Mouse (Mus musculus): ENCODE data around the gene Bach2.

Gene Bach2

GRCm38 (mm10) chr4:32389107-32389800 lies 150.7 kb downstream of the Bach2 start:
- no peak for DNase-seq (ENCODE audit: low spot score)

DNA sequence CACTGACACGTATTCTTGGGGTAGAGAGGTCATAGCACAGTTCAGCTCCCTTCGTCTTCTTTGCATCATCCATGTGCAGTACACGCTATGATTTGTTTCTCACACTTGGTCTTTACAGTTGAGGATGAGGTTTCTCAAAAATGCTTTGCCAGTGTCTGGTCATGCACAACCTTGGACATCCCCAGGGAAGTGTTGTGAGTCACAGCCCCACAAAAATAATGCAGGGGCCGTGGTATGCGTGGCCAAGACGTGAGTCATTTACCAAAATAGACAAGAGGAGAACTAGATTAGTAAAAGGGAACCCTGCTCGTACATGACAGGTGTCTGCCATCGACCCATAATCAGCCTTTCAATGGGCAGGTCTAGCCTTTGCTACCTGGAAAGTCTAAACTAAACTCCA lies 152.7 kb downstream of the Bach2 start:
- DNase-seq (ENCODE audit: low spot score) = no peak

- peak; percentile 41 for DNase-seq (ENCODE audit: low spot score)
These were observed 154.6 kb downstream of the Bach2 start for GRCm38 (mm10) chr4:32393226-32393625.

DNA sequence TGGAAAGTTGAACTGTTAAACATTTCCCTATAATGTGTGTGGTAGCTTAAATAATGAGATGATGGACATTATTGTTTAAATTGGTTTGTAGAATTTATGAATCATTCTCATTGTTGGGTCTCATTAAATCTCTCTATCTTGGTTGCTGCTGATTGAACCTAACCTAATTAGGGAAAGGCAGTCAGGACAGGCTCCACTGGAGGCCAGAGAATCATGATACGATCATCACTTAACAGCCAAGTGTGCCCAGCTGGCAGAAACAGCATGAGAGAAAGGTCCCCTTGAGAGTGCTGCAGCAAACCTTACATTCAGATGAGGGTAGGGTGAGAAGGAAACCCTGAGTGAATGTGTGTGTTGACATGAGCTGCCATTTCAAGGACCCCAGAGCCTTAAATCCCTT lies 155.3 kb downstream of the Bach2 start:
- DNase-seq (ENCODE audit: low spot score) = no peak

DNA sequence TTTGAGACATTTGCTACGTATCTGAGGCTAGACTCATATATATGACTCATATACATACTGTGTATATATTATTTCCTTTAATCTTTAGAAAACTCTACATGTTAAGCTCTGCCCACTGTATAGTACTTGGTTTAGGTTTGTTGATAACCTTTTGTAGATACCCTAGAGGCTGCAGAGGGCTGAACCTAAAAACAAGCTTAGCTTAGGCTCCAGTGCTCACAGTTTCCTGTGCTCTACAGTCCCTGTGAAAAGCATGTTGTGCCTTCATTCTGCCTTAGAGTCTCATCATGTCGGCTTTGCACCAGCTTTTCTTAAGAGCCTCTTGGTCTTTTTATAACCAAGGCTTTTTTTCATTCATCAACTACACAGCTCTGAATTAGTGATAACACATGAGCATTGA lies 156.2 kb downstream of the Bach2 start:
- DNase-seq (ENCODE audit: low spot score) = peak; percentile 32

GRCm38 (mm10) chr4:32401459-32401858 lies 162.9 kb downstream of the Bach2 start:
- no peak for DNase-seq (ENCODE audit: low spot score)

DNA sequence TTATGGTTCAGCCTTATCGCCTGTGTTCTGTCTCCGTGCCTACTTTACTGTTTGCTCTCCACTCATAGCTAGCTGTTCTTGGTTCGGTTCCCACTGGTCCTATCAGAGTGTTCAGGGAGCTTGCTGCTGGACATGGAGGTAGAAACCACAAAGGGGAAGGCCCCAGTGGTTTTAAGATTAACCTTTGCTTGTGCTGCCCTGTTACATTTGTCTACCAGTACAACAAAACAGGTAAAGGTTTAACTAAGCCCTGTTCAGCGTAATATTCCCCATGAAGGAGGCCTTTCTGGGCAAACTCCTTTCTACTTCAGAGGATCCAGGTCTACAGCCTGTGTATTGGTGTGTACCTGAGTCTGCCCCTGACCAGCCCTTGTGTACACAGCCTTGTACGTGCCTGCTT lies 164.9 kb downstream of the Bach2 start:
- DNase-seq (ENCODE audit: low spot score) = no peak

- no peak for DNase-seq (ENCODE audit: low spot score)
These were observed 166.7 kb downstream of the Bach2 start for GRCm38 (mm10) chr4:32405149-32405882.

- no peak for DNase-seq (ENCODE audit: low spot score)
These were observed 167.4 kb downstream of the Bach2 start for GRCm38 (mm10) chr4:32405985-32406384.

DNA sequence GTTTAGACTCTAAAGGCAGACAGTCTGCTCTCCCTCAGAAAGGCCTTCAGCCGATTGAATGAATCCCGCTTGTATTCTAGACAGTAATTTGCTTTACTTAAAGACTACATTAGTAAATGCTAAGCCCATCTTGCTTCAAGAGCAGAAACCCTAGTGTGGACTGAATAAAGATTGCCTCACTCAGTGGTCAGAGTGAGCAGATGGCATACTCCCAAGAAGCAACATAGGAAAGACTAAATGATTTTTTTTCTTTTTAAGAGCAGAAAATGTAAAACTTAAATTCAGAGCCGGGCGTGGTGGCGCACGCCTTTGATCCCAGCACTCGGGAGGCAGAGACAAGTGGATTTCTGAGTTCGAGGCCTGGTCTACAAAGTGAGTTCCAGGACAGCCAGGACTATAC lies 169.9 kb downstream of the Bach2 start:
- DNase-seq (ENCODE audit: low spot score) = no peak

GRCm38 (mm10) chr4:32409116-32409880 lies 170.7 kb downstream of the Bach2 start:
- no peak for DNase-seq (ENCODE audit: low spot score)

DNA sequence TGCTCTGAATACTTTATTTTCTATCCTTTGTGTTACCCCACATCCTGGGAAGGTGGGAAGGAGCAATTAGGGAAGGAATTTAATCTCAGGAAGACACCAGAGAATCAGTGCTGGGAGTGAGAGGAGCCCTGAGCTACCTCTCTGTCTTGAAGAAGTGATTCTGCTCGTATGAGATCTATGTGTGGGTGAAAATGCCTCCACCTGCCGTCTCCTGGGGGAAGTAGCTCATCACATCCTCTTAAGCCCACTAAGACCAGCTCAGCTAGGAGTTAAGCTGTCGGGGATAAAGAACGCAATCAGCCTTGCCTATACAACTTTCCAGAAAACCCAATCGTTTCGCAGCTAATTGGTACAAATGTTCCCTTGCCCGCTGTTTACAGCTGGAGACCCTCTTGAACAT lies 174.5 kb downstream of the Bach2 start:
- DNase-seq (ENCODE audit: low spot score) = peak; percentile 59

GRCm38 (mm10) chr4:32413505-32413904 lies 174.9 kb downstream of the Bach2 start:
- no peak for DNase-seq (ENCODE audit: low spot score)

GRCm38 (mm10) chr4:32414959-32415358 lies 176.4 kb downstream of the Bach2 start:
- DNase-seq (ENCODE audit: low spot score) = no peak

GRCm38 (mm10) chr4:32417939-32418338 lies 179.3 kb downstream of the Bach2 start:
- no peak for DNase-seq (ENCODE audit: low spot score)

GRCm38 (mm10) chr4:32421570-32421969 lies 183.0 kb downstream of the Bach2 start:
- DNase-seq (ENCODE audit: low spot score) = no peak

DNA sequence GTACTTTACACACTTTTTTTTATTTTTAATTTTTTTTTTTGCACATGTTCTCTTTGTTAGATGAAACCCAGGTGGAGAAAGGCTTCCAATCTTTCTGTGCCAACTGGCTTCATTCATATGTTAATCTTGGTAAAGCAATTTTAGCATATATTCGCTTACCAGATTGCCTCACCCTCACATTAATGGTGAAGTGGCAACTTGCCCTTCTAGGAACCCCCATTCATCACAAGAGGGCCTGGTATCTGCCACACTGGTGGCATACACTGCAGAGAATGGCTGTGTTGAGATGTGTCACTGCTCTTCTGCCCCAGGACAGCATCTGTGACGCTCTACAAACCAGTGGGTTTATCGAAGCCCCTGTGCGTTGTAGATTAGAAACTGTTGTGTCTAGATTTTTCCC lies 183.8 kb downstream of the Bach2 start:
- DNase-seq (ENCODE audit: low spot score) = no peak

DNA sequence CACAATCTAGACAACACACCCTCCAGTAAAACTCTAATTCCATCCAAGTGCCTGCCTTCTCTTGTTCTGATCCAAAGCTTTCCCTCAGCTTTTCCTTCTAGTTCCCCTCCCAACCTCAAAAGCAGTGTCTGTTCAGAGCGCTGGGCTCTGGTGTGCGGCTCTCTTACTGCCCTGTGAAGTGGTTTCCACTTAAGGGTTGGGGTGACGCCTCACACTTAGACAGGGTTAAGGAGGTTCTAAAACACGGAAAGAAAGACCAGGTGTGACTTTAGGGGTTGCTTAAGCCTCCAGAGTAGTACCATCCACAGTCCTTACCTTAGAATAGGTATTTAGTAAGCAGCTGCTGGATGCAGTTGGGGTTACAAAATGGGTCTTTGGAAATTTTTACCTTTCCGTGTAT lies 185.1 kb downstream of the Bach2 start:
- DNase-seq (ENCODE audit: low spot score) = peak; percentile 50

- peak; percentile 40 for DNase-seq (ENCODE audit: low spot score)
These were observed 185.8 kb downstream of the Bach2 start for GRCm38 (mm10) chr4:32424434-32424833.

DNA sequence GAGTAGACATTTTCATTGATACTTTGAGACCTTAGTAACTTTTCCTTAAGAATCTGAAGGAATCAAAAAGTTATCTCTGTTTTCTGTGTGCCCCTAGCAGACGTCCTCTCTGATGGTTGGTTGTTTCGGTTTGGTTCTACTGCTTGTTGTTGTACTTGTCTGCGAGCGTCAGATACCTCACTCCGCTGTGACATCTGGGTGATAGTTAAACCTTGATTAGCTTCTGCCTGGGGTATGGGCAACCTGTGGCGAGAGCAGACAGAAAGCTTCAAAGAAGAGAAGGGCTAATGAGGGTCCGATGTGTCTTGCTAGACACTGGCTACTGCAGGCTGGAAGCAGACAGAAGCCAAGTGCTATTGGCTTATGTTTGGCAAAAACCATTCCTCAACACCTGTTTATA lies 186.5 kb downstream of the Bach2 start:
- peak; percentile 58 for DNase-seq (ENCODE audit: low spot score)

DNA sequence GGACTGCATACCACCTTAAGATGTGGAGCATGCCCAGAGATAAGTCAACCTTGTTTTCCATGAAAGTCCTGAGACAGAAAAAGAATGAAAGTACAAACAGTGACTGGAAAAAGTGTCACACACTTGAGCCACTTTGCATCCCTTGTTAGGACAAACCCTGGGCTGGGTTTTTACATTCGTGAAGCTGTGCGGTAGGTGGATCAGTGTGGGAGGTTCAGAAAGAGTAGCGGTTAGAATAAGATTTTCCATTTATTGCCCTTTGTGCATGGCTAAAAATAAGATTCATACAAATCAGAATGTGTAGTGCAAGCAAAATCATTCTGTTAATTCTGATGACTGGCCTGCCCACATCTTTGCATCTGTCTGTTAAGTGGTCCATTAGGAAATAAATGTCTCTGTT lies 187.0 kb downstream of the Bach2 start:
- no peak for DNase-seq (ENCODE audit: low spot score)

DNA sequence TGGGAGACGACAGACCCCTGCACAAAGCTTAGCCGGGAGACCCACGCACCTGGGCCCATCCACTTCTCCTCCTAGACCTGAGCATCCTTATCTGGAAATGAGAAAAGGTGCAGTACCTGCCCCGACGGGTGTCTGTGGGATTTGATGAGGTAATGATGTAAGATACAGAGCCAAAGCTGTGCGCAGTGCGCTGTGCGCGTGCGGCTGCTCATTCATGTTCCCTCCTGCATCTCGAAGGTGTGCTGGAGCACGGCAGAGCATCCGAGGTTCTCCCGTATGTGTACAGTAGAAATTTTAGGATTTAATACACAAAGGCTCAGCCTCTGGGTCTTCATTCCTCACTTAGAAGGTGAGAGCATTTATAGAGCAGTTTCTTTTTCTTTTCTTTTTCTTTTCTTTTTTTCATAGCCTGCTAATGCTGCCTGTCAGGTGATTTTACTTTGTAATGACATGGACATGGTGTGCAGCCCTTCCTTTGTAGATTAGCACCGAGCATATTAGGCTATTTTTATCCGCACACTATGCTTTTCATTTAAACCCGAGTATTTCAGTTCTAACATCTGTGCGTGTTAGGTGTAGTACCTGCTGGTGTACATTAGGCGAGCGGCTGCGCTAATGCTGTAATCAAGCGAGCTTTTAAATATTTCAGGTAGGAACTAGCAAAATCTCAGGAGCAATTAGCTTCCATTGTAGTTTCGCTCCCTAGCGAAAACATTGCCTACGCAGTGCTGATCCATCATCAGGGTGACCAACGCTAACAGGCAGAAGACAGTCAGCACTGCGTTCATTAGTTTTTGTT lies 188.4 kb downstream of the Bach2 start:
- DNase-seq (ENCODE audit: low spot score) = no peak
